Mouse (Mus musculus) cerebellum, adult 8-10 months (tissue): ENCODE results near the gene Jtb.
A peak's percentile ranks its signal among the peaks of the same experiment; 100 is the strongest.
"Not testable (repeated sequence)": the region's sequence is repeated elsewhere in the genome, so short reads cannot be mapped to it uniquely, and the experiment has no call there.

ENCODE experiments used
- DNase-seq: peaks from one replicate; pipeline ENCODE4 v3.0.0; 2022

Gene Jtb

DNA sequence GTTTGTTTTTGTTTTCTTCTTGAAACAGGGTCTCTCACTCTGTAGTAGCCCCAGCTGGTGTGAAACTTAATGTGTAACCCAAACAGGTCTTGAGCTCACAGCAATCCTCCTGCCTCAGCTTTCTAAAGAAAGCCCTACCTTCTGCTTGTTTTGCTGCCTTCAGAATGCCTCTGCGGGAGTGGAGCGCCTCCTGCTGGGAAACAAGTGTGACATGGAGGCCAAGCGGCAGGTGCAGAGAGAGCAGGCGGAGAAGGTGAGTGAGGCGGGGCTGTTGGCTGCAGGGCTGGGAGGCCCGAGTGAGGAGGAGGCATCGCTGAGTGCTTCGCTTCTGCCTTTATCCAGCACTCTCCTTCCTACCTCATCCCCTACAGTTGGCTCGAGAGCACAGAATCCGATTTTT lies 7.1 kb upstream of the Jtb start:
- no peak for DNase-seq

DNA sequence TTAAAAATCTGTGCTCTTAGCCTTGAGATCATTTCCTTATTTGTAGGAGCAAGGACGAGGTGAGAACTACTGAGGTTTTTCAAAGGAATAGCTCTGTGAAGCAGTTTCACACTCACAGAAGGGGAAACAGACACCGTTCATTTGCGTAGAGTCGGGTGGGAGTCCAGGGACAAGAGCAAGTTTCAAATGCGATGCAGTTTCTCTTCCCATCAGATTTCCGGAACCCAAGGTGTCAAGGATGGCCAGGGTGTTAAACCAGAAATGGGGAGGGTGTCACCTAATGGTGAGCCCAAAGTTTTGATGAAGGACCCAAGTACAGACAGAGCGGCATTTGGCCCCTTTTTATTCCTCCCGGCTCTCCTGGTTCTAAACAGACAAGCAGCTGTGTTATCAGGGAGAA lies 322 bp upstream of the Jtb start:
- DNase-seq: no peak

DNA sequence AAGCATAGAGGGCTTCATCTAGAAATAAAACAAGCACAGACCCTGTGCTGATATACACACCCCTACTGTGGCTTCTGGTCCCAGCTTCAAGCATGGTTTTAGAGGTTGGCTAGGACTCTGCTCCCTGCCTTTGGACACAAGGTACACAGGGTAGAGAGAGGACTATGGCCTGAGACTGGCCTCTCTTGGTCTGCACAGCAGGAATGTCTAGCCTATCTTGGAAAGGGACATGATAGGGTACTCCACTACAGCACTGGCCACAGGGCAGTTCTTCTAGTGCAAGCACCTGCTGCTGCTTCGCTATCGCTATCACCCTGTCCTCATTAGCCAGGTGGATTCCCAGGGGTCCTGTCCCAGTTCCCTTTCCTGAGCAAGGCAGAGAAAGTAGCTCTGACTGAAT lies 9.9 kb downstream of the Jtb start:
- no peak for DNase-seq

DNA sequence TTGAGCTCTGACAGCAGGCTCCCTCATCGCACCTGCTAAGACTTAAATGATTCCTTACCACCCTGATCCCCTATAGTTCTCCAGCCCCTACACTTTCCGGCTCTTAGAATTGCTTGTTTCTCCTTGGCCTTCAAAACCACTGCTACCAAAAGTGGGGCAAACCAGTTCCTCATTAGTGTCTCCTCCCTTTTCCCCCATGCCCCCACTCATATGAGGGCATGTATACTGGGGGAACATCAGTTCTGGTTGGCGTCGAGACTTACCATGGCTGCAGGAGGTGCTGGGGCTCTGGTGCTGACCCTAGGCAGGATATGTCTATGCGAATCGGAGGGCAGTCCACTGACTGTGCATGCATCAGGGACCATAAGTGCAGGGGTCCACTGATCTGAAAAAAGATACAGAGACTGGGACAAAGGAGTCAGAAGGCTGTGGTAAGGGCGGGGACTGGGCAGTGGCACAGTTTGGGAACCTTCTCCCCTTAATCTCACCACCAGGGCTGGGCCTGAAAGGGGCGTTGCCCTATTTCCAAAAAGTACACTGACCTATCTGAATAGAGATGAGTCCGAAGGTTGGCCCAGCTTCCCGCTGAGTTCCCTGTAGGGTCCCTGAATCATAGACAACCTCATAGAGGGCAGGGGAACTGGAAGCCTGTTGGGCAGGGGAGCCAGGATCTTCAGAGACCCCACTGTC lies 10.4 kb downstream of the Jtb start:
- no peak for DNase-seq

DNA sequence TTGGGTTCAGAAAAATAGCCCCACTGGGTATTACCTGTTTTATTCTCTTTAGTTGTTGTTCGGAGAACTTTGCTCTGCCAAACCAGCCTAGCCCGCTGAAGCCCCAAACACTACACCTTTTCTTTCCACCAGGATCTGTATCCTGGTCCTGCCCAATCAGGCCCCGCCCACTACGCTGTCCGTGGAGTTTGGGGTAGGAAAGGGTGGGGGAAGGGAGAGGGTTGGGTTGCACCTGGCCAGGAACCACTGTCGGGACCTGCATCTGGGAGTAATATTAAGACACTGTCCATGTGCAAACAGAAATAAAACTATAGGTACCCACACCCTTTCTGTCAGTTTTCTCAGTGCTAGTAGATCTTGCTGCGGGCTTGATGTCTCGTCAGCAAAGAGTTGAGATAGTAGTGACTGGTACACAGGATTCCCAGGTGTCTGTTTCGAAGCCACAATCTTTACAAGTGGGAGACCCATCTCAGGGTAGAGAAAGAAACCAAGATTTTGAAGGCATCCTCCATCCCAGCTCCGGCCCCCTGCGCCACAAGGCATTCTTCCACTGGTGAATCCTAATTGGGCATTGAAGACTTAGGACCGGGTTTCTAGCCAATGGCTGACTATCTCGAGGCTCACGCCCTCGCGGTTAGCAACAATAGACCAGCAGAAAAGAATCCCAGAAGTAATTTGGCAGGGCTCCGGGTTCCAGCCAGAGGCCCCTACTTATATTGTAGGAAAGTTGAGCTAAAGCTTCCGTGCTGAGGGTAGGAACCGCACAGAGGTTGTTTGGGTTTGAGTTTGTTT lies 11.8 kb downstream of the Jtb start, which contains the start of gene Creb3l4:
Gene Creb3l4, minus strand, starts transcription at position 529 of the 792 bp plus-strand sequence.
- no peak for DNase-seq

DNA sequence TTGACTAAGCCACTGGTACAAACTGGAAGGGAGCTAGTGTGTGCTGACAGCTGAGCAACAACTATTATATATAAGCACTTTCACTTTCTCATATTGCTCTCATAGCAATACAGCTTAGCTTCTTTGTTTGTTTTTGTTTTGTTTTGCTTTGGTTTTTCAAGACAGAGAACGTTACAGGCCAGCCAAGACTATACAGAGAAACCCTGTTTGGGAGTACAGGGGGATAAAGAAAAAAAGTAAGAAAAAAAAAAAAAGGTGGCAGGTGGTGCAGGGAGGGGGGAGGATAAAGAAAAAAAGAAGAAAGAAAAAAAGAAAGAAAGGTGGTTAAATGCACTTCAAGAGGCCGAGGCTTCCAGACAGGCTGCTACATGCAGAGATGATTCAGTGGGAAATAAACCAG lies 14.0 kb downstream of the Jtb start:
- DNase-seq: no peak

DNA sequence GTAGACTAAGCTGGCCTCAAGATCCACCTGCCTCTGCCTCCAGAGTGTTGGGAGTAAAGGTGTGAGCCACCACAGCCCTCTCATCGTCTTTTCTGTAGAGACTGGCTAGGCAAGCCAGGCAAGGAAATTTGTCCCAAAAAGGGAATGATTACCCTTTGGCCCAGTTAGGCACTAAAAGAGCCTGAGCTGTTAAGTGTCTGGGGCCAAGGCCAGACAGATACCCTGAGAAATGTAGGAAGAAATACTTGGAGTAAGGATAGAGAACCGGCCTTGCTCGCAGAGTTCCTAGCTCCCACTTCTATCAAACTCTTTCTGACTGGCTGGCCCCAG lies 16.2 kb downstream of the Jtb start:
- DNase-seq: no peak

DNA sequence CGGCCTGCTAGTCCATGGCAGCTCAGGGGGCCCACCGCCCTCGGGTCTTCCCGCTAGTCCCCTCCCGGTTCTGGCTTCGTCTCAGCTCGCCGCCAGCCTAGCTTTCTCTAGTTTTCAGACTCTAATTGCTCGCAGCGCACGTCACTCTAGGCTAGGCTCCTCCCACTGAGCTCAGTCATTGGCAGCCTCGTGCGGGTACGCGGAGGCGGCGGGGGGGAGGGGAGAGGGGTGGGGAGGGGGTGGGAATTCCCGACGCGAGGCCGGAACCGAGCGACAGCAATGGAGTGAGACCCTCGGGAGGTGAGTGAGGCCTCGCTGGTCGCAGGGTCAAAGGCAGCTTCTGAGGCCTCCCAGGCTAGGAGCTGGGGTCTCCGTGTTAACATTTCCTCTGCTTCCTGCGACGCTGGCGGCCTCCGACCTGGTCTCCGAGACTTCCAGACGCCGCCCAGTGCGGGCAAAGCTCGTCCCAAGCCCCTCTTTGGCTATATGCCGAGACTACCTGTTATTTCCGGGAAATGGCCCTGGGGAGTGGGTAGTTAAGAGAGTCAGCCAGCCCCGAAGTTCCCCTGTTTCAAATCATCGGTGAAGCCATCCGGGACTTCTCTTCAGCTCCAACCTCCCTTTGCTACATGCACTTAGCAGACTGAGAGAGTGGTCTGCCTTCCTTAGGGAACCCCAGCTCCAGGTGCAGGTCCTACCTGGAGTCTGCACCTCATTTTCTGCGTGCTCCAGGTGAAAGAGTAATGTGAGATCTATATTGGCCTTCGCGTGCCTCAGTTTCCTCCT lies 16.8 kb downstream of the Jtb start, which contains the start of gene Slc39a1:
Gene Slc39a1, plus strand, starts transcription at position 213 of the 786 bp plus-strand sequence.
- DNase-seq: peak; percentile 89

DNA sequence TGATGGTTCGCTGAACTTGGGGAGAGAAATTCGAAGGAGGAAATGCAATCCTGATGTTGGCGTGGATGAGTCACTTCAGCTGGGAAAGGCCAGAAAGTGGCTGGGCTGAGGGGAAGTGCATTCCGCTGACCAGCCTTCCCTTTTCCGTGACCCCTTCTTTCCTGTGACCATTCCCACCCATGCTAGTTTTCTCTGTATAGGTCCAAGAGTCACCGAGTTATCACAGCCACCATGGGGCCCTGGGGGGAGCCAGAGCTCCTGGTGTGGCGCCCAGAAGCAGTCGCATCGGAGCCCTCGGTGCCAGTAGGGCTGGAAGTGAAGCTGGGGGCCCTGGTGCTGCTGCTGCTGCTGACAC lies 17.3 kb downstream of the Jtb start:
- no peak for DNase-seq

DNA sequence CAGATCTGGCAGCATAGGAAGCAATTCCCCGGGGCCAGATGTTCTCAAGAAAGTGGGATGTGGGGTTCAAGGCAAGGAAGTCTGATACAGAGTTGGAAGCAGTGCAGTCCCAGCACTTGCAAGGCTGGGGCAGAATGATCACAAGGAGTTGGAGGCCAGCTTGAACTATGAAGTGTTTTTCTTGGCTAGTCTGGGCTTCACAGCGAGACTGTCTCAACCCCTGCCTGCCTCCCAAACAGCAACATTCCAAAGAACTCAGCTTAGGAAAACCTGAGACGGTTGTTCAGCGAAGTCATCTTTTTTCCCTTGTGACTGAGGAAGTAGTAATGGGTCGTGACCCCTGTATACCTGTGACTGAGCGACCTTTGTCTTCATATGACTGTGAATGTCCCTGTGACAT lies 19.4 kb downstream of the Jtb start:
- DNase-seq: no peak

DNA sequence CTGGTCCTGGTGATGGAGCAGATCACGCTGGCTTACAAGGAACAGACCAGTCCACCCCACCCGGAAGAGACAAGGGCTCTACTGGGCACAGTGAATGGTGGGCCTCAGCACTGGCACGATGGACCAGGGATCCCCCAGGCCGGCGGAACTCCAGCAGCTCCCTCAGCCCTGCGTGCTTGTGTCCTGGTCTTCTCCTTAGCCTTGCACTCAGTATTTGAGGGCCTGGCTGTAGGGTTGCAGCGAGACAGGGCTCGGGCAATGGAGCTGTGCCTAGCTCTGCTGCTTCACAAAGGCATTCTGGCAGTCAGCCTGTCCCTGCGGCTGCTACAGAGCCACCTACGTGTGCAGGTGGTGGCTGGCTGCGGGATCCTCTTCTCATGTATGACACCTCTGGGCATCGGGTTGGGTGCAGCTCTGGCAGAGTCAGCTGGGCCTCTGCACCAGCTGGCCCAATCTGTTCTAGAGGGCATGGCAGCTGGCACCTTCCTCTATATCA lies 20.4 kb downstream of the Jtb start:
- not testable (repeated sequence) for DNase-seq

DNA sequence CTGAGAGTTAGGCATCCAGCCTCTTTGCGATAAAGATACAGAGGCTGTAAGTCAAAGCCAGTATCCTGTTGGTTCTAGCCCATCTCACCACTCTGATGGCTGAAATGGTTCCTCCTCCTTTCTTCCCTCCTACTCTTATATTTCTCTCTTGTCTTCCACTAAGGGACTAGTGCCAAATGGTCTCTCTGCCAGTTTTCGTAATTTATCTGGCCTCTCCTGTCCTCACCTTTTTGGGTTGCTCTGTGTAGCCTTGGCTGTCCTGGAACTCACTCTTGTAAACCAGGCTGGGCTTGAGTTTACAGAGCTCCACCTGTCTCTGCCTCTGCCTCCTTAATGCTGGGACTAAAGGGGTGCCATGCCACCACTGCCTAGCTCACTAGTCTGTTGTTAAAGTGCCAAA lies 21.3 kb downstream of the Jtb start:
- DNase-seq: not testable (repeated sequence)

DNA sequence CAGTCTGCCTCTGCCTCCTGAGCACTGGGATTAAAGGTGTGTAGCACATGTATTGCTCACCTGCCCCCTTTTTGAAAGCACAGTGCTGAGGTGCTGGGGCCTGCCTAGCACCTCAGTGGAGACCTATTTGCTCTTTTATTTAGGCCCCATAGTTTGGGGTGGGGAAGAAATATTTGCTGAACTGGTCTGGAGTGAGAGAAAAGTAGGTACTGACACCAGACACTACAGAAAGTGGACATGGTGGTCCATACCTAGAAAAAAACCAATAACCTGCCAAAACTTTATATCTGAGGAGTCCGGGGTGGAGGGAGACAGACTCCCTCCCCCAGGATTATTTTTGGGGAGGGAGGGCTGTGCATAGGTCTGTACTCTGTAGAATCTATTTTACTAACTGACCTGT lies 21.8 kb downstream of the Jtb start:
- peak; percentile 33 for DNase-seq

DNA sequence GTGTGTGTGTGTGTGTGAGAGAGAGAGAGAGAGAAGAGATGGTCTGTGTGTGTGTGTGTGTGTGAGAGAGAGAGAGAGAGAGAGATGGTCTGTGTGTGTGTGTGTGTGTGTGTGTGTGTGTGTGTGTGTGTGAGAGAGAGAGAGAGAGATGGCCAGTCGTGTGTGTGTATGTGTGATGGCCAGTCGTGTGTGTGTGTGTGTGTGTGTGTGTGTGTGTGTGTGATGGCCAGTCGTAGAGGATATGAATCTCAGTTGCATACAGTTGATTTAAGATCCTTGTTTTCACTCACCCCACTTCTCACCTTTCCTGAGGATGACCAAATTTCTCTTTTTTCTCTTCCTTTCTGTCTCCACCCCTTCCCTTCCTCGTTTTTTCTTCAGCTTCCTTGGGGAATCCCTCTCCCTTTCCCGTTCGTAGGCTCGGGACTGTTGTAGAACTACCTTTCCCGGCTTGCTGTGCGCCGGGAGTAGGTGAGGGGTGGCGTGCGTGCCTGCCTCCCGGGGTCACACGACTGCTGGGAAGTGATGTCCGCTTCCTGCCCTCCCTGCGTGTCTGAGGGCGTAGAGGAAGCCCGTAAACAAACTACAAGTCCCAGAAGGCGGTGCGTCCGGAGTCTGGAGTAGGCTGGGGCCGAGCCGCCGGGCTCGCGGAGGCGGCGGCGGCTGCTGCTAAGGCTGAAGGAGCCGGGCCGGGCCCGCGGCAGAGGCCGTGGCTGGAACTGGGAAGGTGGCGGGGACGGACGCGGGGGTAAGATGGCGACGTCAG lies 22.4 kb downstream of the Jtb start, which contains the start of gene Crtc2:
Gene Crtc2, plus strand, starts transcription at position 511 of the 766 bp plus-strand sequence.
- peak; percentile 95 for DNase-seq

DNA sequence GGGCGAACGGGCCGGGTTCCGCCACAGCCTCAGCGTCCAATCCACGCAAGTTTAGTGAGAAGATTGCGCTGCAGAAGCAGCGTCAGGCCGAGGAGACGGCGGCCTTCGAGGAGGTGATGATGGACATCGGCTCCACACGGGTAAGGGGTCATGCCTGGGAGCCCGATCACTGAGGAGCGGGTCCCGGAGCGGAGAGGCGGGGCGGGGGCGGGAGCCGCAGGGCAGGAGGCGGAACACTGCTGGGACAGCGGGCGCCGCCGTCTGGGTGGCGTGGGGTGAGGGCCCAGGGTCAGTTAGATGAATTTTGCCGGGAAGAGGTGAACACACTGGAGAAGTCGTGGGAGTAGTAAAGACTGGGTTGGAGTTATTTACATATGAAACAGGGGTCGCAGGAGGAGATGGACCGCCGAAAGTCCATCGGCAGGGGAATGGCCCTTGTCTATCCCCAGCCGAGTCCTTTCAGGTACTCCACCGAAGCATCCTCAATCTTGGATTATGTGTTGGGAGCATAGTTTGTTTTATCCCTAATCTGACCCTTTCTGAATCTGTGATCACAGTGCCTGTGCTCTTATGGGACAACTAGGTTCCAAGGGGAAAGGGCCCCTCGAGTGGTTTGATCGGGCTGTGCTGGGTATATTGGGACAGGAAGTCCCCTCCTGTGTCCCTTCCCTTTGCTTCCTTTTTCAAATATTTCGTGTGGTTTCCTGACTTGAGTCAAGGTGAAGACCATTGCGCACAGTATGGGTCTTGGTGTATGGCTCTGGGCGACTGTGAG lies 23.2 kb downstream of the Jtb start:
- DNase-seq: peak; percentile 41

DNA sequence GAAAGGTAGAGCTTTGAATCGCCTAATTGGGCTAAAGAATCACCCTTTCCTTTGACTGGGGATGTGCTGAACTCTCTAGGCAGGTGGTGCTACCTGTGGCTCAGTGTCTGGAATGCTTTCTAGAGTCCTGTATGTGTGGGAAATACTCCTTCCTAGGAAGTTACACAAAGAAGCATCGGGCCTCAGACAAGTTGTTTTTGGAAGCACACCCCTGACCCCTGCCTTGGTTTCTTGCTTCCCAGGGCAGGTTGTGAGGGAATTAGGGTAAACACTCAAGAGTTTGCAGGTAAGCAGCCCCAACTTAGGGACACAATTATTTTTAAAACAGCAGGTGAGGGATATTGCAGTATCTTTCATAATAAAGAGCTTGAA lies 23.8 kb downstream of the Jtb start:
- no peak for DNase-seq

DNA sequence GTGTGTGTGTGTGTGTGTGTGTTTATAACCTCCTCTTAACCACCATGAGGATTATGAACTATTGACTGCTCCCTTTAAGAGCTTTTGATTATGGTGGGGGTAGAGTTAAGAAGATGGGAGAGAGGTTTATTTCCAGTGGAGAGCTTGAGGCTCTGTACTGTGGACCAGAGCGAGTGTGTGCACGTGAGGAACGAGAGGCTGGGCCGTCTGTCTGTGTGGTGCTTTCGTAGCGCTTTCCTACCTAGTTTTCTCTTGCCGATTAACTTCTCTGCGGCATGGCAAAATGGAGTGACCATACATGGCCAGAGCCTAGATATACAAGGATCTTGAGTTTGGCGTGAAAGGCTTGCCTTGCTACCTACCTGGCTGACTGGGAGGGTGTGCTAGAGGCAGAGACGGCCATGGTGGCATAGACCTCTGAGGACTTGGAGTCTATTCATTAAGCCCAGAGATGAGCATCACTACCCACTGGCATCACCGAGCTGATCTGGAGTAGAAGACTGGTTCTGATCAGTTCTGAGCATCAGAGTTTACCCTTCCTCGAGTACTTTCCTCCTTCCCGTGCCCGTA lies 24.5 kb downstream of the Jtb start:
- peak; percentile 22 for DNase-seq

DNA sequence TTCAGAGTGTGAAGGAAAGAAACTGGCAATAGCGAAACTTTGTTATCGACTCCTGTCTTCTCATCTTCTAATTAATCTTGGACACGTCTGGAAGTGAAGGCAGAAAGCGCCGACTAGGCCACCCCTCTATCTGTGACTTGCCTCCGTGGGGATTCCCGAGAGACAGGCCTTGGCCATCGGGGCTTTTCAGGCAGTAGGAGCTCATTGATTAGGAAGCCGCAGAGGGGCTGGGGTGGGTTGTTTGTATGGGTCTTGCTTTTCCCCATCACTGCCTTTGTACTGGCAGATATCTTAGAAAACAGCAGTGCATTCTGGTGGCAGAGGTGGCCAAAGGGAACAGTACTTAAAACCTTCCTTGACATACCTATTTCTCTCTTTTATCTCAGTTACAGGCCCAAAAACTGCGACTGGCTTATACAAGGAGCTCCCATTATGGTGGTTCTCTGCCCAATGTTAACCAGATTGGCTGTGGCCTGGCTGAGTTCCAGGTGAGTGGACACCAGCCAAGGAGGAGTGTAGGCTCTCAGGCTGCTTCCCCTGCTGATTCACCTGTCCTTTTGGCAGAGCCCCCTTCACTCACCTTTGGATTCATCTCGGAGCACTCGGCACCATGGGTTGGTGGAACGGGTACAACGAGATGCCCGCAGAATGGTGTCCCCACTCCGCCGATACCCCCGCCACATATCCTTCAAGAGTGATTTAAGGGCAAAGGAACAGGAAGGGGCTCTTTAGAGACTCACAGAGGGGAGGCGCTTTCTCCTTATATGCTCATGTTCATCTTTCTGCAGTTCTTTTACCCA lies 25.5 kb downstream of the Jtb start:
- peak; percentile 95 for DNase-seq

DNA sequence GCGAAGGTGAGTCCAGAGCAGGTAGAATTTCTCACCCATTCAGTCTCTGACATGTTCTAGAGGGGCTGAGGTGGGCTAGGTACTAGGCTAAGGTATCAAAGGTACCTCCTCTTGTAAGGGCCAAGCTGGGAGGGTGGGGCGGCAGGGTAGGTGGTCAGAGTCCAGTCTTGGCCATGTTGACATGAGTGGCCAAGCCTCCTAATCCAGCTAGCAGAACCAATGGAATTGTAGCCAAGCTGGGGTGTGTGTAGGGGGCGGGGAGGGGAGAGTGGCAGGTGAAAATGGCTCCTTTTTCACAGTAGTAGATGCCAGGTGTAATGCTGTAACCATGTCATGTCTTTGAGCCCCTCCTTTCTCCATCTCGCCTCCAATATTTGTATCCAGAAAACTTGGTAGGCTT lies 27.1 kb downstream of the Jtb start:
- DNase-seq: no peak

DNA sequence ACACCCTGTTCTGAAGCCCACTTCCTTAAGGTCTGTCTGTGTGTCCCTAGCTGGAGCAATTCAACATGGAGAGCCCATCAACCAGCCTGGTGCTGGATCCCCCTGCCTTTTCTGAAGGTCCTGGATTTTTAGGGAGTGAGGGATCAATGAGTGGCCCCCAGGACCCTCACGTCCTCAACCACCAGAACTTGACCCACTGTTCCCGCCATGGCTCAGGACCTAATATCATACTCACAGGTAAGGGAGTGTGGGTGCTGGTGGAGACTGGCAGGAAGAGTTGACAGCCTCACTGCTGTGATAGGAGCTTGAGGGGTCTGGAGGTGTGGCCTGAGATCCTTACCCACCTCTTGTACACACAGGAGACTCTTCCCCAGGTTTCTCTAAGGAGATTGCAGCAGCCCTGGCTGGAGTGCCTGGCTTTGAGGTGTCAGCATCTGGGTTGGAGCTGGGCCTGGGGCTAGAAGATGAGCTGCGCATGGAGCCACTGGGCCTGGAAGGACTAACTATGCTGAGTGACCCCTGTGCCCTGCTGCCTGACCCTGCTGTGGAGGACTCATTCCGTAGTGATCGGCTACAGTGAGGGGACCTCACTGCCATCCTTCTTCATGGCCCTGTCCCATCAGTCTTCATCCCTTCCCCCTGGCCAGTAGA lies 31.8 kb downstream of the Jtb start:
- peak; percentile 17 for DNase-seq
